Mouse (Mus musculus): ENCODE data around the gene Tbcc.

- TF ChIP-seq CTCF (IDR thresholded peaks at IDR 0.05) (no peak), EP300 (IDR thresholded peaks at IDR 0.05) (no peak)
Observed at GRCm38 (mm10) chr17:46856107-46856388, 34.4 kb upstream of the Tbcc start.
